Mouse (Mus musculus) right cerebral cortex, postnatal 25 days (tissue): ENCODE measurements around the gene Wt1.

Source experiments
- DNase-seq: peaks from one replicate; pipeline ENCODE4 v3.0.0; 2022

The Wt1 gene

DNA sequence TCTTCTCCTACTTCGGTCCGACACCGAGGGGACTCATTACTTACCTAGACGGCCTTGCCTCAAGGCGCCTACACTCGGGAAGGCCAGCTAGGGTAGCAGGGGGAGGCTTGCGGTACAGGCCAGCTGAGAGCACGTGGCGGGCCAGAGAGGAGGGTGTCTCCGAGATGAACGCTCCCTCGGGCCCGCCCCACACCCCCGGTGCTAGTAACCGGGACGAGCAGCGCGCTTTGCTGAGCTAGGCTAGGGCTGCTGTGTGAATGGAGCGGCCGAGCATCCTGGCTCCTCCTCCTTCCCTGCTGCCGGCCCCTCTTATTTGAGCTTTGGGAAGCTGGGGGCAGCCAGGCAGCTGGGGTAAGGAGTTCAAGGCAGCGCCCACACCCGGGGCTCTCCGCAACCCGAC lies at the start of gene Wt1:
Gene Wt1 (plus strand): TSS at position 251 of the 400 bp plus-strand sequence.
- no peak for DNase-seq

DNA sequence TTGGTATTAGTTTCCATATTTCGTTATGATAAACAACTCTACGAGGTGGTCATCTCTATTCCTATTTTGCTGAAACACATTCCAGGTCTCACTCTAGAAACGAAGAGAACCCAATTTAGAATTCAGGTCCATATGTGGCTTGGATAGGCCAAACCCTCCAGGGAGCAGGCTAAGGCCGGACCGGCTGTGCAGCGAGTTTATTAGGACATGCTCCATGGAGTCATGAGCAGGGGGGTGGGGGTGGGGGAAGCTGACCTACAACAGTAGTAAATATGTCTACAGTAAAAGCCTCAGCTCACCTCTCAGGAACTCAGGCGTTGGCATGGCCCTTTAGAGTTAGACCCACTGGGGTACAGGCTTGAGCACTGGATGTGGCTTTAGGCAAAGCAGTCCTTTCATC lies 49.2 kb upstream of the Wt1 start:
- DNase-seq, result no peak

GRCm38 (mm10) chr2:105082256-105082790 lies 44.0 kb upstream of the Wt1 start:
- no peak for DNase-seq

GRCm38 (mm10) chr2:105084035-105084434 lies 42.3 kb upstream of the Wt1 start:
- no peak for DNase-seq

DNA sequence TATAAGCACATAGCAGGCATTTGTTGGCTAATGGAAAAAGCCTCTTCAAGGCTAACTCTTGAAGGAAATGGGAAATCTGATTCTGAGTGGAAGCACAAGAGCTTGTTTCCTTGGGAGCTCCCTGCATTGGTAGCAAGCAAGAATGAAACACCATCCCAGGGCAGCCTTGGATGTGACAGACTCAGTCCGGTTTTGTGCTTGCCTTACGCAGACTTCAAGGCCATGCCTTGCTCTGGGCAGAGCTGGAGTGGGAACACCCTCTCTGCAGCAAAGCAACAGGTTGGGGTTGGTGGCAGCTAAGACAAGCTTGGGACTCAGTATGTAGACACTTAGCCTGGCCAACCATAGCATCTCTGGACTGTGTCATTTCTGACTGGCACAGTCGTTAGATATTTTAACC lies 40.2 kb upstream of the Wt1 start:
- no peak for DNase-seq

DNA sequence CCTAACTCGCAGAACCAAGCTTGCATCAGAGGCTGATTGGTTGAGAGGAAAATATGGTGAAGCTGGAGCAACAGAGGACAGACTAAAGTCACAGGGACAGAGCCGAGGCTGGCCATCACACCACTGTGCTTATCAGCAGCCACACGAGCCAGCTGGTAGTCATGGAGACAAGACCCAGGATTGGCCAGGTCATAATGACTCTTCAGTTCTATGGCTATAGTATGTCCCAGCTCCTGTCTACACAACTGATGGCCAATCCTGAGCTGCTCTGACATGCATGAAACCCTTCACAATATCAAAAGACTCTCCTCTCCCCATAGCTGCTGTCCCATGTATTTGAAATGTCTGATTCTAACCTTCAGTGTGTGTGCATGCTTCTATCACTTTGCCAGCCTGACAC lies 38.3 kb upstream of the Wt1 start:
- DNase-seq, result no peak

- DNase-seq, result no peak
These were observed 37.2 kb upstream of the Wt1 start for GRCm38 (mm10) chr2:105089083-105089482.

DNA sequence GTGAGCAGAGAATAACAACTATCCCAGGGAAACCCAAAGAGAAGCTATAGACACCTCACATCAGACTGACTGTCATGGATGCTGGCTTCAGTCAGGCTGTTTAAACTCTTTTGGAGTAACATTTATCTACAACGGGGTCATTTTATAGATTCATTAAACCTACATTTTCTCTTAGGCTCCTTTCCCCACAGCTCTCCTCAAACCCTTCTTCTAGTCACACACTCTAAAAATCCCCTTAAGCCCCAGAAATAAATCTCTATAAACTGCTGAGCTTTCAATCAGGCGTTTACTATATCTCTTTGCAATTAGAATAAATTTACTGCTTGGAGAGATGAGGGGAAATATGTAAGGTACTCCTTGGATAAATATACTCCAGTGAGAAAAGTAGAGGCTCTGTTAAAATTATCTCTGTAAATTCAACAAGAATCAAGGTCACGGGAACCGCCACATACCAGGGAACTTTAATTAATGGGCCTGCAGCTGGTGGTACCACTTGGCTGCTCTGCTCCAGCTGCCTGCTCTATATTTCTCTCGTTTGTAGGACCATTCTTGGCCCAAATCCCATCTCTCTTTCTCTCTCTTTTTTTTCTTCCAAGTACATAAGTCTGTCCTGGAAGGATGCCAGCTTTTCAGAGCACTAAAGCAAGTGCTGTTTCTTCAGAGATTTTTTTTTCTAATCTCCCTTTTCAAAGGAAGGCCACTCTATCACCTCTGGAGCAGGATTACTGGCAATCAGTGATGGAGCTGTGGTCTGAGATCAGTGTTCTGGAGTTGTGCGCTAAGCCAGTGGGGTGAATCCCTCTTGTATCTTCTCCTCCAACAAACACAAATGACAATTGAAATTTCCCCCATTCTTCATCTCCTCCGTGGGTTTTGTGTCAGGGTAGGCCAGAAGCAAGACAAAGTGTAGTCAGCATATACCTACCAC lies 36.5 kb upstream of the Wt1 start:
- no peak for DNase-seq

- no peak for DNase-seq
These were observed 35.3 kb upstream of the Wt1 start for GRCm38 (mm10) chr2:105090991-105091390.

DNA sequence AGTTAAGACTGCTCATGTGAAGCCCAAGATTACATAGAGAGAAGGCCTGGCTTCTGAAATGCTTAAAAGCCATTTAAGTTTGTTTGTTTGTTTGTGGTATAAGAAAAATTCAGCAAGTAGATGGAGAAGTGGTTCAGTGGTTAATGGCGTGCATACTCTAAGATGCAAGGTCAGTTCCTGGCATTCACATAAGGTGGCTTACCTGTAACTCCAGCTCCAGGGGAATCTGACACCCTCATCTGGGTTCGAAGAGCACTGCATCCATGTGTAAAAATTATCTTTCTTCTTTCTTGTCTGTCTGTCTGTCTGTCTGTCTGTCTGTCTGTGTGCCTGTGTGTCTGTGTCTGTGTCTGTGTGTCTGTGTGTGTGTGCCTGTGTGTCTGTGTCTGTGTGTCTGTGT lies 34.6 kb upstream of the Wt1 start, which contains the start of gene Gm11060:
Gene Gm11060 (plus strand): TSS at position 301 of the 400 bp plus-strand sequence.
- DNase-seq, result no peak

DNA sequence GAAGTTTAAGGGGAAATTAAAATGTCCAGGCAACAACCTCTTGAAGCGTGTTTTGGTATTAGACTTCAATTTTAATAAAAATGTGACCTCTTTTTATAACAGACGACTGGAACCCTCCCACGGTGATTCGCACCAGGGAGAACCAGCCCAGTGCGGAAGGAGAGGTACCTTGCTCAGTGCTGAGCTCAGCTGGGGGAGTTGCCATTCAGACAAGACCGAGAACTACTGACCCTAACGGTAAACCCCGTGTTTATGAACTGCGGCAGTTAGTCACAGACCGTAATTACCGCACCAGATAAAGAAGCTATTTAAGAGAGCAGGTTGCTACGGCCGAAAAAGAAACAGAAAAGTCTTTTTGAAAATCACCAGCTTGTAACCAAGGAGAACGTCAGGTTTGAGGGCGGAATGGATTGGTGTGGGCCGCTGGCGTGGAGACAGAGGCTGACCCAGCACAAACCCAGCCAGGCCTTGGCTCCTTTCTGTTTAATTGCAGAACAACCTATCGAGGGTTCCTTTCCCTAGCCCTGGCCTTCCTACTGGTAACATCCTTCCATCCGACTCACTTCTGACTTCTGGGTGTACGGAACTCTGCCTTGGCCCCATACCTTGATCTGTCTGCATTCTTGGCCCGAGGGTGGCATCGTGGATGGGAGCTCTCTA lies 28.9 kb upstream of the Wt1 start:
- no peak for DNase-seq

DNA sequence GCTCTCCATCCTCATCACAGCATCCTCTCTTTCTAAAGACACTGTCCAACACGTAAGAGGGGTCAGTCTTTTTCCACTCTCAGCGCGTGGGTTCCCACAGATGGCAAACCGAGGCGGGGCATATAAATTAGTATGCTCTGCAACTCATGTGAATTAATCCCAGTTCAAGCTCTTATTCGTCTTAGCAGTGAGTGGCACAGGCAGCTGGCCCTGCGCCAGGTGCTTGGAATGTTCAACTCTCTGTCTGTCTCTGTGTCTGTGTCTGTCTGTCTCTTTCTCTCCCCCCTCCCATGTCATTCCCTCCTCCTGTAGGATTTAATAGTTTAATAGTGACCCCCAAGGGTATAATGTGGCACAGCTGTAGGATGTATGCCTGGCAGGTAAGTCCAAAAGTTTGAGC lies 26.9 kb upstream of the Wt1 start:
- DNase-seq, result no peak

GRCm38 (mm10) chr2:105100541-105100940 lies 25.8 kb upstream of the Wt1 start:
- DNase-seq, result no peak

DNA sequence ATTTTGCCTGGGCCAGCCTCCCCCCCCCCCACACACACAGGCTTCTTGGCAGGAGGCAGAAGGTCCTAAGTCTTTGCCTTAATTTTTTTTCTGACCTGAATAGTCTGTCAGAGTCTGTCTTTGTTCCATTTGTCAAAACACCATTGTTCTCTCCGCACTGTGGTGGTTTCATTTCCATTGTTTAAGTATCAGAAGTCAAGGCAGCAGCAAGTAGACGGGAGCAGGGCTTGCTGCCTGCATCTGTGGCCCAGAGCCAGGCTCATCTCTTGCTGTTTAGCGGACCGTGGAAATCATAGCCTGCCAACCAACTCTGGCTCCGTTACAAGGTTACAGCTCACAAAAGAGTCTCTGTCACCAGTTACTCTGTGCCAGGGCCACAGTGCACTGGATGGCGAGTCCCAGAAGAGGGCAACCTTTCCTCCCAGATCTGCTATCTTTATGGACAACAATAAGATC lies 17.6 kb upstream of the Wt1 start:
- DNase-seq, result no peak

GRCm38 (mm10) chr2:105114074-105114473 lies 12.3 kb upstream of the Wt1 start:
- DNase-seq, result no peak

DNA sequence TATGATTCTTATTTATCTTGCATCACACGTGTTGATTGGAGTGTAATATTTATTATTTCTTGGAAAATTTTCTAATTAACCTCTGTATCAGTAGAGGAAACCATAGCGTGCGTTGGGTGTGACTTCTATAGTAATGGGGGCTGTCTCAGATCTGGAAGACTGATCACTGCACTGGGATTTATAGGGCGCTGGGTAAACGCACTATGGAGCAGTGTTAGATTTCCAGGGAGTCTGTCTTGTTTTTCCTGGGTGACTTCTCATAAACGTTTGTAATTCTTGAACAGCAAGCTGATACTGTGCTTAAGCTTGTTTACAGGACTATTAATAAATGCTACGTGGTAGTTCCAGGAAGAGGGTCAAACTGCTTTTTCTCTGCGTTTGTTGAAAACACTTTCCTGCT lies 8.7 kb upstream of the Wt1 start:
- no peak for DNase-seq

DNA sequence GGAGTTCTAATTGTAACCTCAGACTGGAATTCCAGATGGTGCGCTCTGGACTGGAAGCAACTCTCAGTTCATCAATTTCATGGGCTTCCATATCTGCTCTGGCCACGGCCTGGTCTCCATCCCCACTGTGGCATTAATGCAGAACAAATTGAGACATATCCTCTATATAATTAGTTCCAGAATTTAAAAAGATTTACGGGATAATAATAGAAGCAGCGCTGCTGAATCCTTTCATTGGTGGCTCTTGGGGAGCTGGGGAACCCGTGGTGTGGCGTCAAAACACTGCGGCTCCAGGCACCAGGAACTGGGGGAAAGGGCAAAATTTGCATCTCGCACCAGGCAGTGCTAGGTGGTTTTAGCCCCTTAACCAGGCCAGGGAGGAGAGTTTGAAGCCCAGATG lies 4.1 kb upstream of the Wt1 start:
- DNase-seq, result no peak

GRCm38 (mm10) chr2:105122886-105123285 lies 3.4 kb upstream of the Wt1 start:
- no peak for DNase-seq

GRCm38 (mm10) chr2:105123431-105123830 lies 2.9 kb upstream of the Wt1 start:
- DNase-seq, result no peak

GRCm38 (mm10) chr2:105123881-105124280 lies 2.4 kb upstream of the Wt1 start:
- DNase-seq, result no peak

DNA sequence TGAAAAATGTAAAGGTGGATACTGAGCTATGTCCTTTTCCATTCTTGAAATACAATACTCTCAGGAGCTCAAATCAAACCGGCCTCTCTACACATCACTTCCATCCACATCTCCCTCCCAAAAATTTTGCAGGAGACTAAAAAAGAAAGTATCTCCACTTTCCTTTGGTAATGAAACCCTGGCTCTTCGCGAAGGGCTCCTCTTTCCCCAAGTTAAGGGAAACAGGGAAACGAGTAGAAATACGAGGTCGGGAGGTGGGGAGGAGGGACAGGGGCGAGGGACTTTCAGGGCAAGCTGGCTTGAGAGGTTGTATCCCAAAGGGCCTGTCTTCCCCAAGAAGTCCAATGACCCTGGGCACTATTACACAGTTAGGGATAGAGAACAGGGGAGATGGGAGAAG lies 1.9 kb upstream of the Wt1 start:
- no peak for DNase-seq

- DNase-seq, result no peak
These were observed 1.1 kb upstream of the Wt1 start for GRCm38 (mm10) chr2:105125205-105125604.

- DNase-seq, result no peak
These were observed 688 bp upstream of the Wt1 start for GRCm38 (mm10) chr2:105125641-105126040.
